Mouse (Mus musculus) midbrain, embryonic 16.5 days (tissue): ENCODE data around the gene Hirip3. TPM values are rescaled to one million over a fixed set of nuclear protein-coding genes. Genes with fewer than 3 reads are reported as not detected.
"Not testable (repeated sequence)": the region's sequence is repeated elsewhere in the genome, so short reads cannot be mapped to it uniquely, and the experiment has no call there.

ENCODE experiments used
- ATAC-seq: fragments of 200-750 bp; cut with Nextera tagmentation; 2 replicates; pipeline ENCODE4 v1.8.0; 2017; ENCODE audit warnings: moderate TSS enrichment
- H3K27ac ChIP-seq: fragments of 300-500 bp; sonication (generic); 2 replicates; pipeline ENCODE4 v1.5.1; 2014; ENCODE audit warnings: mild to moderate bottlenecking, low read length, mixed read lengths
- H3K27me3 ChIP-seq: fragments of 300-500 bp; sonication (generic); 2 replicates; pipeline ENCODE4 v1.6.1; 2014; ENCODE audit warnings: low read depth, low read length, mixed read lengths; ENCODE audit not compliant: control insufficient read depth, insufficient read depth
- H3K36me3 ChIP-seq: fragments of 300-500 bp; sonication (generic); 2 replicates; pipeline ENCODE4 v1.6.1; 2014; ENCODE audit warnings: mild to moderate bottlenecking, low read length, moderate library complexity, mixed read lengths; ENCODE audit not compliant: control insufficient read depth, insufficient read depth
- H3K4me1 ChIP-seq: fragments of 300-500 bp; sonication (generic); 2 replicates; pipeline ENCODE4 v1.6.1; 2014; ENCODE audit warnings: mild to moderate bottlenecking, low read length, mixed read lengths; ENCODE audit not compliant: control insufficient read depth, insufficient read depth
- H3K4me2 ChIP-seq: fragments of 300-500 bp; sonication (generic); 2 replicates; pipeline ENCODE4 v1.6.1; 2014; ENCODE audit warnings: mild to moderate bottlenecking, low read length, mixed read lengths
- H3K4me3 ChIP-seq: fragments of 300-500 bp; sonication (generic); 2 replicates; pipeline ENCODE4 v1.5.1; 2014; ENCODE audit warnings: low read depth, mild to moderate bottlenecking, low read length, moderate library complexity, mixed read lengths
- H3K9ac ChIP-seq: fragments of 300-500 bp; sonication (generic); 2 replicates; pipeline ENCODE4 v1.6.1; 2014; ENCODE audit warnings: low read depth, low read length, mixed read lengths
- H3K9me3 ChIP-seq: fragments of 300-500 bp; sonication (generic); replicated peaks from 2 replicates; pipeline ENCODE4 v1.6.1; 2014; ENCODE audit warnings: mild to moderate bottlenecking, low read length, mixed read lengths; ENCODE audit not compliant: control insufficient read depth, poor library complexity, severe bottlenecking
- WGBS: fragments of 180-500 bp; shearing (Covaris S2); extraction: QIAGEN DNeasy Blood & Tissue Kit; methylation state at CpG from one replicate; pipeline ENCODE4 v1.1.7; 2014; 5-methylcytosine and 5-hydroxymethylcytosine counted together
- polyA plus RNA-seq: library from polyadenylated mRNA; unstranded; fragments of >200 nt; fragmentation: Nextera tagmentation; extraction: Ambion mirVana; gene quantifications from 2 replicates; pipeline ENCODE4 v1.2.1, GENCODE M21; 2015

The Hirip3 gene
- polyA plus RNA-seq, 1 experiment from 2014 or later, result 19.8 TPM

GRCm38 (mm10) chr7:126884286-126885164, 22.8 kb downstream of the Hirip3 start, which contains the start of gene Taok2:
Taok2 (minus strand) TSS chr7:126884703.
- Histone ChIP-seq H3K9ac (peak within 1 kb of the TSS; percentile 90), H3K4me1 (peaks cover 33% of the 10 kb centered on the region), H3K9me3 (no peaks in the 10 kb centered on the region), H3K27me3 (no peaks in the 10 kb centered on the region), H3K27ac (peak within 1 kb of the TSS; percentile 97), H3K4me3 (peak within 1 kb of the TSS; percentile 85), H3K36me3 (peaks cover 6% of the 10 kb centered on the region; the same call in 1 of the 2 replicates), H3K4me2 (peak within 1 kb of the TSS; percentile 77)
- under 1% methylated on average over 56 of the region's 56 CpGs for WGBS
- peak; percentile 98 for ATAC-seq

- Histone ChIP-seq H3K36me3 (no peaks in the 10 kb centered on the region), H3K4me1 (peaks cover 13% of the 10 kb centered on the region), H3K27ac (no peak overlapping the region), H3K27me3 (no peaks in the 10 kb centered on the region), H3K4me3 (no peak overlapping the region), H3K4me2 (no peak overlapping the region), H3K9me3 (no peaks in the 10 kb centered on the region), H3K9ac (no peak overlapping the region)
- no peak for ATAC-seq
- 92% methylated on average over 5 of the region's 5 CpGs for WGBS
Measured at GRCm38 (mm10) chr7:126887281-126887680, 25.5 kb downstream of the Hirip3 start.

DNA sequence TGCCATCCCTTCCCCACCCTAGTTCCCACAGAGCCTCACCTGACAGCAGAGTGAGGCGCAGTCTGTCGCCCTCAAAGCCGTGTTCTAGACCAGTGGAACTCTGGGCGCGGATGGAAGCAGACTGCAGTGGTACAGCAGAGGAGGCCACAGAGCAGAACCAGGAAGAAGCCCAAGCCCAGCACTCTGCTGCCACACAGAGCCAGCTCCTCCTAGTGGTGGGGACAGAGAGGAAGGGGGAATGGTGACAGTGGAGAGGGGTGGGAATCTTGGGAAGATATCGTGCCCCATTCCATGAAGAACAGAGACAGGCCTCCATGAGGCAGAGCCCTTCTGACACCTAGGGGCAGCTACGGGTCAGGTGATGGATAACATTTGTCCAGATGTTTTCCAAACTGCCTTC, 27.1 kb downstream of the Hirip3 start:
- H3K4me3 ChIP-seq, result no peak overlapping the region
- WGBS, result 49% methylated on average over 7 of the region's 7 CpGs
- no peaks in the 10 kb centered on the region for H3K36me3 ChIP-seq
- H3K4me1 ChIP-seq, result no peaks in the 10 kb centered on the region
- no peaks in the 10 kb centered on the region for H3K9me3 ChIP-seq
- no peak for ATAC-seq
- no peak overlapping the region for H3K27ac ChIP-seq
- H3K9ac ChIP-seq, result no peak overlapping the region
- no peaks in the 10 kb centered on the region for H3K27me3 ChIP-seq
- H3K4me2 ChIP-seq, result no peak overlapping the region

DNA sequence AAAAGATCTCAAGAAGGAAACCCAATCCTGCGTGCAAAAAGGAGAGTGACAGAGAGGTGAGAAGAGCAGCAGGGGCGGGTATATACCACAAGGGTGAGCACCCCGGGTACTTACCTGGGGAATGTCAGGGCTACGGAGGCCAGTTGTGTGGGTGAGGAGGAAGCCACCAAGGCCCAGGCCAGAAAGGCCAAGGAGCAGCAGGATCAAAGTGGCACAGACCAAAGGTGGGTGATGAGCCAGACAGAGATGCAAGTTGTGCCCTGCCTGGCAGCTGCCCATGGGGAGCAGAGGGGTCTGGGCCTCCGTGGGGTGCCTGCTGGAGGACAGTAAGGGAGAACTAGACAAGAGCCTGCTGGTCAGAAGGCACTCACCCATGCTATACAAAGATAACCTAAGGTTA, 35.1 kb downstream of the Hirip3 start:
- Histone ChIP-seq H3K4me1 (peaks cover 16% of the 10 kb centered on the region), H3K9me3 (no peaks in the 10 kb centered on the region), H3K9ac (no peak overlapping the region; the same call in 1 of the 2 replicates), H3K4me2 (peak overlapping the region; percentile 79), H3K36me3 (no peaks in the 10 kb centered on the region), H3K4me3 (no peak overlapping the region), H3K27me3 (no peaks in the 10 kb centered on the region), H3K27ac (no peak overlapping the region; the same call in 1 of the 2 replicates)
- ATAC-seq, result 0 out of 2 replicates have a peak, but pooled peaks have one; percentile 34
- WGBS, result 92% methylated on average over 5 of the region's 5 CpGs

GRCm38 (mm10) chr7:126897390-126898101, 35.8 kb downstream of the Hirip3 start:
- Histone ChIP-seq H3K27me3 (no peaks in the 10 kb centered on the region), H3K4me3 (peak overlapping the region; percentile 65), H3K27ac (peak overlapping the region; percentile 92), H3K4me2 (peak overlapping the region; percentile 79), H3K4me1 (peaks cover 16% of the 10 kb centered on the region), H3K9me3 (no peaks in the 10 kb centered on the region), H3K36me3 (no peaks in the 10 kb centered on the region), H3K9ac (peak overlapping the region; percentile 89)
- peak; percentile 56; the same call in 1 of the 2 replicates for ATAC-seq
- WGBS, result 22% methylated on average over 16 of the region's 16 CpGs

DNA sequence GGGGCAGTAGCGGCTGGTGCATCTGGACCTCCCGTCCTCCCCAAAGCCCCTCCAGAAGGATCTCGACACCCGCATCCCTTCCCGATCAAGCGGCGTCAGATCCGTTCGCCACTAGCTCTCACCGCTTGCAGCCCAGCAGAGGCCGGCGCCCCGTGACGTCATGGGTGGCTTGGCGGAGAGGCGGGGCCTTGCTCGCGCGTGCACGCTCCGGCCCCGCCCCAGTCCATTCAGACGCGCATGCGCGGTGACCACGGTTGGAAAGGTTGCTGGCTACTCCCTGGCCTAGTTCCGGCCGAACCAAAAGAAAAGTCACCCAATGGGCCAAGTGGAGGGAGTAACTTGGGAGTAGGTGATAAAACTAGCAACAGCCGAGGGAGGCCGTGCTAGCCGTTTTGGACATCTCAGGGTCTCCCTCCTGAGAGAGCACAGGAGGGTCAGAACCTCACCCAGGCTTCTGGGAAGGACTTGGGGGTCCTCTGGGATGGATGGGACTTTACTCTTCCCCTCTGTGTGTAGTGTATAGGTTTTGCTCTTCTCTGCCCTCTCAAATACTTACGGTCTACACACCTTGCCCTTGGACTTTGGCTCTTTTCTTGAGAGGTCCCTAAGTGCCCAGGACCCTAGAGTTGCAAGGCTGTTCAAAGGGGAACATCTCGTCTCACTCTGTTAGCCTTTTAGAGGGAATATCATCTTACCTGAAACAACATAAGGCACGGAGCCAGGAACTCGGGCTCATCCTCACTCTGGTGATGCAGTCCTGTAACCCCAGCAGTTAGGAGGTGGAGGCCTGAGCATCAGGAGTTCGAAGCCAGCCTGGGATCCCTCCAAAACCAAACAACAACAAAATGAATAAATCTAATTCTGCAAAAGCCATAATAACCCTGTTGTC, 36.6 kb downstream of the Hirip3 start:
- Histone ChIP-seq H3K4me3 (peak overlapping the region; percentile 65), H3K4me1 (peaks cover 16% of the 10 kb centered on the region), H3K27me3 (no peaks in the 10 kb centered on the region), H3K36me3 (no peaks in the 10 kb centered on the region), H3K9ac (peak overlapping the region; percentile 89), H3K27ac (peak overlapping the region; percentile 92), H3K4me2 (peak overlapping the region; percentile 79), H3K9me3 (no peaks in the 10 kb centered on the region)
- WGBS, result 12% methylated on average over 36 of the region's 37 CpGs
- peak; percentile 95 for ATAC-seq

- H3K36me3 ChIP-seq, H3K27me3 ChIP-seq, H3K9ac ChIP-seq, ATAC-seq, H3K27ac ChIP-seq, H3K4me2 ChIP-seq, H3K4me3 ChIP-seq, H3K9me3 ChIP-seq: not testable (repeated sequence)
- 95% methylated on average over 7 of the region's 9 CpGs for WGBS
- H3K4me1 ChIP-seq, result peaks cover 16% of the 10 kb centered on the region
Measured at GRCm38 (mm10) chr7:126899781-126900180, 38.0 kb downstream of the Hirip3 start.

DNA sequence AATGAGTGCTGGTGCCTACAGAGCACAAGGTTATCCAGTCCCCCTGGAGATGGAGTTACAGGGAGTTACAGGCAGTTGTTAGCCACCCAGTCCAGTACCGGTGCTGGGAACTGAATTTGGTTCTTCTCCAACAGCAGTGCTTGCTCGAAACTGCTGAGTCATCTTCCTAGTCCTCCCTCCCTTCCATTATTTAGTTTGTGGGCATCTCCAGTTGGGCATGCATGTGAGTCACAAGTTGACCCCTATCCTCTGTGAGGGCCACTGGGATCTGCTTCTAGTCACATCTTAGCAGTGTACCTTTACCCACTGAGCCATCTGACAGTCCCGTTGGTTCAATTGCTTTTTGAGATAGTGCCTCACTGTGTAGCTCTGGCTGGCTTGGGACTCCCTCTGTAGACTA, 43.8 kb downstream of the Hirip3 start:
- Histone ChIP-seq H3K4me1 (no peaks in the 10 kb centered on the region), H3K9me3 (no peaks in the 10 kb centered on the region), H3K4me3 (no peak overlapping the region), H3K9ac (no peak overlapping the region), H3K27ac (no peak overlapping the region), H3K27me3 (no peaks in the 10 kb centered on the region), H3K4me2 (no peak overlapping the region), H3K36me3 (no peaks in the 10 kb centered on the region)
- no peak for ATAC-seq
- WGBS, result 82% methylated on average over 3 of the region's 3 CpGs
